Mouse (Mus musculus): ENCODE results near the gene Iffo2. TPM values are rescaled to one million over a fixed set of nuclear protein-coding genes. Genes with fewer than 3 reads are reported as not detected.

Iffo2 gene
- polyA plus RNA-seq, 1 experiment = 2.6 TPM

DNA sequence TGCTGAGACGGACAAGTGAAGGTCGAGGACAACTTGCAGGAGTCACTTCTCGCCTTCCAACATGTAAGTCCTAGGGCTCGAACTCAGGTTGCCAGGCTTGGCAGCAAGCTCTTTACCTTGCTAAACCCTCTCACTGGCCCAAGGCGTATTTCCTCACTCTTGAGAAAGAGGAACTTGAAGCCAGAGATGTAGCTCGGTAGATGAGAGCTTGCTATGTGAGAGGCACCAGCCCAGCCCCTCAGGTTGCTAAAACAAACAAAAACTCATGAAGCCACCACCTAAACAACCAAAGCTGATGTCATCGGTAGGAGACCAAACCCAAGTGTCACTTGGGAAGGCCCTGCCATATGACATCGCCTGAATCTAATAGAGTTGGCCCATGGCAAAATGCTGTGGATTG lies 26.4 kb upstream of the Iffo2 start:
- Histone ChIP-seq H3K4me3 (ENCODE audit: low read depth, low read length) (no peak overlapping the region), H3K4me1 (ENCODE audit: control insufficient read depth, insufficient read depth, insufficient read length, low read length) (peaks cover 11% of the 10 kb centered on the region), H3K36me3 (ENCODE audit: control insufficient read depth, insufficient read depth, low read length) (no peaks in the 10 kb centered on the region), H3K27me3 (ENCODE audit: control insufficient read depth, insufficient read depth, low read length) (no peaks in the 10 kb centered on the region), H3K27ac (ENCODE audit: insufficient read depth, low read depth, low read length) (no peak overlapping the region)
- WGBS = 81% methylated on average over 8 of the region's 8 CpGs
- TF ChIP-seq CTCF (IDR thresholded peaks at IDR 0.05; ENCODE audit: extremely low read depth, insufficient read length, insufficient replicate concordance, low read depth, low read length) (no peak), POLR2A (IDR thresholded peaks at IDR 0.05; ENCODE audit: low read depth, low read length) (no peak)

DNA sequence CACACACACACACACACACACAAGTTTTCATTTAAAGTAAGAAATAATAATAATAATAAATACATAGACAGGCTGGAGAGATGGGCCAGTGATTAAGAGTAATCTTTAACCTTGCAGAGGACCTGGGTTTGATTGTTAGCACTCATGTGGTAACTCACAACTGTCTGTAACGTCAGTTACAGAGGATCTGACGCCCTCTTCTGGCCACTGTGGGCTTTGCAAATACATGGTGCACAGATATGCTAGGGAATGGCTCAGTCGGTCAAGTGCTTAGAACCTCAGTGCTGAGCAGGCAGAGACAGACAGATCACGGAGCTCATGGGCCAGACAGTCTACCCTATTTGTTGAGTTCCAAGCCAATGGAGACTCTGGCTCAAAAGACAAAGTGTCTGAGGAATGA lies 24.6 kb upstream of the Iffo2 start:
- peaks cover 15% of the 10 kb centered on the region for H3K4me1 ChIP-seq (ENCODE audit: control insufficient read depth, insufficient read depth, insufficient read length, low read length)
- no peaks in the 10 kb centered on the region for H3K36me3 ChIP-seq (ENCODE audit: control insufficient read depth, insufficient read depth, low read length)
- no peak for TF ChIP-seq POLR2A (IDR thresholded peaks at IDR 0.05; ENCODE audit: low read depth, low read length)
- H3K27ac ChIP-seq (ENCODE audit: insufficient read depth, low read depth, low read length) = no peak overlapping the region
- no peak overlapping the region for H3K4me3 ChIP-seq (ENCODE audit: low read depth, low read length)
- WGBS = 83% methylated on average over 4 of the region's 4 CpGs
- no peaks in the 10 kb centered on the region for H3K27me3 ChIP-seq (ENCODE audit: control insufficient read depth, insufficient read depth, low read length)

DNA sequence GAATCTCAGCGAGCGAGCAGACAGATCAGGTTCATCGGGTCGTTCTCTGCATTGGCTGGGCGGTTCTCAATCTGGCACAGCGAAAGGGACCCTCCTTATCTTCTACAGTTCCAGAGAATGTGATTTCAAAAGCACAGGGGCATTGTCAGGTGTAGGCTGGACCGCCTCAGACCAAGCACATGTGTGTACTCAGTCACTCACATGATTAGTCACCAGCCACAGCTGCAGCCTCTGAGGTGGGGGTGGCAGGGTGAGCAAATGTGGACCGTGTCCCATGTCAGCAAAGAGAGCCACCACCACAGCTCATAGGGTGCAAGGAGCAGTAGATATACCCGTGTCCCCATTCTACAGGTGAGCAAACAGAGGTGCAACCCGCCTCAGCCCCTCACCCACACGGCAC lies 23.6 kb upstream of the Iffo2 start:
- no peaks in the 10 kb centered on the region for H3K27me3 ChIP-seq (ENCODE audit: control insufficient read depth, insufficient read depth, low read length)
- 75% methylated on average over 11 of the region's 11 CpGs for WGBS
- TF ChIP-seq POLR2A (IDR thresholded peaks at IDR 0.05; ENCODE audit: low read depth, low read length) (no peak), CTCF (IDR thresholded peaks at IDR 0.05; ENCODE audit: extremely low read depth, insufficient read length, insufficient replicate concordance, low read depth, low read length) (no peak)
- H3K4me3 ChIP-seq (ENCODE audit: low read depth, low read length) = no peak overlapping the region
- no peaks in the 10 kb centered on the region for H3K36me3 ChIP-seq (ENCODE audit: control insufficient read depth, insufficient read depth, low read length)
- no peak overlapping the region for H3K27ac ChIP-seq (ENCODE audit: insufficient read depth, low read depth, low read length)
- H3K4me1 ChIP-seq (ENCODE audit: control insufficient read depth, insufficient read depth, insufficient read length, low read length) = peaks cover 19% of the 10 kb centered on the region

DNA sequence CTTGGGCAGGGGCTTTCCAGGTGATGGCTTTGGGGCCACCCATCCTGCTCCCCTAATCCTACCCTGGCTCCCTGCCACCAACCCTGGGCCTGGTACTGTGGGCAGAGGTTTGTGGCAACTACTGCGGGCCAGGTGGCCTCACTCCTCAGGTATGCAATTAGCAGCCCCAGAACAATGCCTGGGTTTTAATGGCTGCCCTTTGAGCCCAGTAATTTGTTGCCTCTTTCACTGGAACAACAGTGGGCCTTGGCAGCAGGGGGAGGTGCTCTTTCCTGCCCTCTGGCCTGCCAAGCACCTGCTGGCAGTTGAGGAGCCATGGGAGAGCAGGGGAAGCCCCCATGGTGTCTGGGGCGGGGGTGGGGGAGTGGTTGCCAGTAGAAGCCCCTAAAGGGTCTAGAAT lies 21.3 kb upstream of the Iffo2 start:
- Histone ChIP-seq H3K27me3 (ENCODE audit: control insufficient read depth, insufficient read depth, low read length) (no peaks in the 10 kb centered on the region), H3K27ac (ENCODE audit: insufficient read depth, low read depth, low read length) (peak overlapping the region; percentile 3; the same call in 1 of the 2 replicates), H3K4me1 (ENCODE audit: control insufficient read depth, insufficient read depth, insufficient read length, low read length) (peaks cover 24% of the 10 kb centered on the region), H3K36me3 (ENCODE audit: control insufficient read depth, insufficient read depth, low read length) (no peaks in the 10 kb centered on the region), H3K4me3 (ENCODE audit: low read depth, low read length) (no peak overlapping the region)
- 39% methylated on average over 2 of the region's 2 CpGs for WGBS
- TF ChIP-seq POLR2A (IDR thresholded peaks at IDR 0.05; ENCODE audit: low read depth, low read length) (no peak), CTCF (IDR thresholded peaks at IDR 0.05; ENCODE audit: extremely low read depth, insufficient read length, insufficient replicate concordance, low read depth, low read length) (no peak)

DNA sequence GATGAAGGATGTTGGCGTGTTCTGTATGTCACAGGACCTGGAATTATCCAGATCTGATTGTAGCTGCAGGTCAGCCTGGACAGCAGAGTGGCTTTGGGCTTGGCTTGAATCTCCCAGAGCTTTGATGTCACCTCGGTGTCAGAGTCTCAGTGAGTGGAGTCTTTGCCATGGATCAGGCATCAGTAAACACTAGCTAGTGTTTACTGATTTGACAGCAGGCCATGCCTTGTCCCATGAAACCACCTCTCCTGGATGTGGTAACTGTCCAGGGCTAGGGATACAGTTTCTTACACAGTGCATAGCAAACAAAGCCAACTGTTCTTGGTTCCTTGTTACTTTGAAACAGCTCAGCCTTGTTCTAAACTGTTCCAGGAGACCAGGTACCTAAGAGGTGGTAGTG lies 18.8 kb upstream of the Iffo2 start:
- Histone ChIP-seq H3K4me1 (ENCODE audit: control insufficient read depth, insufficient read depth, insufficient read length, low read length) (peaks cover 24% of the 10 kb centered on the region), H3K27ac (ENCODE audit: insufficient read depth, low read depth, low read length) (no peak overlapping the region), H3K27me3 (ENCODE audit: control insufficient read depth, insufficient read depth, low read length) (no peaks in the 10 kb centered on the region), H3K36me3 (ENCODE audit: control insufficient read depth, insufficient read depth, low read length) (no peaks in the 10 kb centered on the region), H3K4me3 (ENCODE audit: low read depth, low read length) (no peak overlapping the region)
- WGBS = 56% methylated on average over 2 of the region's 2 CpGs
- TF ChIP-seq CTCF (IDR thresholded peaks at IDR 0.05; ENCODE audit: extremely low read depth, insufficient read length, insufficient replicate concordance, low read depth, low read length) = no peak
- TF ChIP-seq POLR2A (IDR thresholded peaks at IDR 0.05; ENCODE audit: low read depth, low read length) = no peak

DNA sequence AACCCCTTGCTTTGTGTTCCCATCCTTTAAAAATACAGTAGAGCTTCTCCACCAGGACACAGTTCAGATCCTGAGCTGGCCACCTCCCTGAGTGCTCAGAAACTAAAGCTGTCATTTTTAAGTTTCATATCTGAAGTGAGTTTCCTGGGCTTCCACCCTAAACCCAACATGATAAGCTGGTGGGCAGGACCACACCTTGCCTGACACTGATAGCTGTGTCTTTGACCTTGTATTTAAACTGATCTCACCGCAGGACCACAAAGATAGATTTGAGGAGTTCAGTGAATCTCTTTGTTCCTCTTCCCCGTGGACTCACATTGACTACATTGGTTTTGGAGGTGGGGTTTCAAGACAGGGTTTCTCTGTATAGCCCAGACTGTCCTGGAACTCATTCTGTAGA lies 17.4 kb upstream of the Iffo2 start:
- WGBS = 23% methylated on average over 2 of the region's 2 CpGs
- no peak overlapping the region for H3K27ac ChIP-seq (ENCODE audit: insufficient read depth, low read depth, low read length)

DNA sequence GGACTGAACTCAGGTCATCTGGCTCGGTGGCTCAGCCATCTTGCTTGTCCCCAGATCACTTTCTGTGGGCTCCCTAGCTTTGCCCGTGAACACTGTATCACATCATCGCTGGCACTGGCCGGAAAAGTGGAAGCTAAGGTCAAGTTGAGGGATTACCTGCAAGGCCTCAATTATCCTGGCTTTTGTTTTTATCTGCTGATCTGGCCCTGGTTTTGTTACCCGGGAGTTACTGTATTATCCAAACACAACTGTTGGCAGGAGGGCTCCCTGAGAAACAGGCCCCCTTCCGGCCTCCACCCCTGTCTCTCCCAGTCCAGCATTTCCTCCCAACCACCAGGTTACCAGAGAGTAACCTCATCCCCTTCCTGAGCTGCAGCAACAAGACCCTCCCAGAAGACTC lies 11.1 kb upstream of the Iffo2 start:
- TF ChIP-seq POLR2A (IDR thresholded peaks at IDR 0.05; ENCODE audit: low read depth, low read length) = no peak
- TF ChIP-seq CTCF (IDR thresholded peaks at IDR 0.05; ENCODE audit: extremely low read depth, insufficient read length, insufficient replicate concordance, low read depth, low read length) = no peak
- H3K27ac ChIP-seq (ENCODE audit: insufficient read depth, low read depth, low read length) = no peak overlapping the region
- H3K4me3 ChIP-seq (ENCODE audit: low read depth, low read length) = no peak overlapping the region
- no peaks in the 10 kb centered on the region for H3K4me1 ChIP-seq (ENCODE audit: control insufficient read depth, insufficient read depth, insufficient read length, low read length)
- WGBS = 66% methylated on average over 6 of the region's 6 CpGs
- no peaks in the 10 kb centered on the region for H3K36me3 ChIP-seq (ENCODE audit: control insufficient read depth, insufficient read depth, low read length)
- H3K27me3 ChIP-seq (ENCODE audit: control insufficient read depth, insufficient read depth, low read length) = no peaks in the 10 kb centered on the region

More for the DNA sequence above, 17.4 kb upstream of the Iffo2 start:
- peaks cover 24% of the 10 kb centered on the region for H3K4me1 ChIP-seq (ENCODE audit: control insufficient read depth, insufficient read depth, insufficient read length, low read length)
- H3K4me3 ChIP-seq (ENCODE audit: low read depth, low read length) = no peak overlapping the region
- no peaks in the 10 kb centered on the region for H3K36me3 ChIP-seq (ENCODE audit: control insufficient read depth, insufficient read depth, low read length)
- TF ChIP-seq POLR2A (IDR thresholded peaks at IDR 0.05; ENCODE audit: low read depth, low read length) (no peak), CTCF (IDR thresholded peaks at IDR 0.05; ENCODE audit: extremely low read depth, insufficient read length, insufficient replicate concordance, low read depth, low read length) (no peak)
- no peaks in the 10 kb centered on the region for H3K27me3 ChIP-seq (ENCODE audit: control insufficient read depth, insufficient read depth, low read length)

DNA sequence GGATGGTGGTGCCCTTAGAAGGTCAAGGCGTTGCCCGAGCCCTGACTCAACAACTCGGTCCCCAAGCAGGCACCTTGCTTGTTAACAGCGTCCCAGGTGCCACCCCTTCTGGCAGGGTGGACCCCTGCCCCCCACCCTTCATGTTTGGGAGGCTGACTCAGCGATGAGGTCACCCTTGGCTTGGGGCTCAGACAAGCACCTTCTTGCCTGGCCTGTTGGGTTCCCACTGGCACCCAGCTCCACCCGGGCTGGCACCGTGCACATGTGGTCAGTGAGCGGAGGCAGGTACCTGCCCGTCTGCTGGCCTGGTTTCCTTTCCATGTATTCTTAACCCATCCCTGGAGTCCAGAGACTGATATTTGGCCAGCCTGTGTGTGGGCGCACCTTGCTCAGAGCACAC lies 8.4 kb upstream of the Iffo2 start:
- H3K4me3 ChIP-seq (ENCODE audit: low read depth, low read length) = no peak overlapping the region
- no peaks in the 10 kb centered on the region for H3K4me1 ChIP-seq (ENCODE audit: control insufficient read depth, insufficient read depth, insufficient read length, low read length)
- no peaks in the 10 kb centered on the region for H3K36me3 ChIP-seq (ENCODE audit: control insufficient read depth, insufficient read depth, low read length)
- no peaks in the 10 kb centered on the region for H3K27me3 ChIP-seq (ENCODE audit: control insufficient read depth, insufficient read depth, low read length)
- no peak for TF ChIP-seq POLR2A (IDR thresholded peaks at IDR 0.05; ENCODE audit: low read depth, low read length)
- TF ChIP-seq CTCF (IDR thresholded peaks at IDR 0.05; ENCODE audit: extremely low read depth, insufficient read length, insufficient replicate concordance, low read depth, low read length) = no peak
- WGBS = 90% methylated on average over 10 of the region's 10 CpGs
- no peak overlapping the region for H3K27ac ChIP-seq (ENCODE audit: insufficient read depth, low read depth, low read length)

Data from small intestine, adult 2 months (tissue).